Mouse (Mus musculus) neural tube, embryonic 11.5 days (tissue): ENCODE data around the gene Gcn1l1. TPM values are rescaled to one million over a fixed set of nuclear protein-coding genes. Genes with fewer than 3 reads are reported as not detected.
A peak's percentile ranks its signal among the peaks of the same experiment; 100 is the strongest.

Source experiments
- ATAC-seq: fragments of 200-750 bp; cut with Nextera tagmentation; 2 replicates; pipeline ENCODE4 v1.8.0; 2017; ENCODE audit warnings: moderate number of reproducible peaks, mild to moderate bottlenecking, moderate TSS enrichment, moderate library complexity; ENCODE audit not compliant: insufficient read depth, low FRiP score, low TSS enrichment
- DNase-seq: peaks from one replicate; pipeline ENCODE4 v3.0.0-alpha.2; 2015; ENCODE audit warnings: low spot score
- H3K27ac ChIP-seq: fragments of 300-500 bp; sonication (generic); 2 replicates; pipeline ENCODE4 v1.5.1; 2014; ENCODE audit warnings: low read depth, mild to moderate bottlenecking, low read length
- H3K27me3 ChIP-seq: fragments of 300-500 bp; sonication (generic); 2 replicates; pipeline ENCODE4 v1.6.1; 2014; ENCODE audit warnings: mild to moderate bottlenecking, low read length, mixed read lengths; ENCODE audit not compliant: control insufficient read depth, insufficient read depth
- H3K36me3 ChIP-seq: fragments of 300-500 bp; sonication (generic); 2 replicates; pipeline ENCODE4 v1.6.1; 2014; ENCODE audit warnings: mild to moderate bottlenecking, low read length, moderate library complexity, mixed read lengths; ENCODE audit not compliant: control insufficient read depth, insufficient read depth
- H3K4me1 ChIP-seq: fragments of 300-500 bp; sonication (generic); 2 replicates; pipeline ENCODE4 v1.6.1; 2014; ENCODE audit warnings: low read length, mixed read lengths; ENCODE audit not compliant: control insufficient read depth, insufficient read depth
- H3K4me2 ChIP-seq: fragments of 300-500 bp; sonication (generic); 2 replicates; pipeline ENCODE4 v1.6.1; 2014; ENCODE audit warnings: low read depth, mild to moderate bottlenecking, moderate library complexity
- H3K4me3 ChIP-seq: fragments of 300-500 bp; sonication (generic); 2 replicates; pipeline ENCODE4 v1.5.1; 2014; ENCODE audit warnings: low read depth, low read length
- H3K9ac ChIP-seq: fragments of 300-500 bp; sonication (generic); 2 replicates; pipeline ENCODE4 v1.6.1; 2014; ENCODE audit warnings: mild to moderate bottlenecking, low read length
- H3K9me3 ChIP-seq: fragments of 300-500 bp; sonication (generic); 2 replicates; pipeline ENCODE4 v1.6.1; 2016; ENCODE audit warnings: low read length; ENCODE audit not compliant: control insufficient read depth
- WGBS: fragments of 180-500 bp; shearing (Covaris S2); extraction: QIAGEN DNeasy Blood & Tissue Kit; methylation state at CpG from one replicate; pipeline ENCODE4 v1.1.7; 2014; 5-methylcytosine and 5-hydroxymethylcytosine counted together
- polyA plus RNA-seq: library from polyadenylated mRNA; unstranded; fragments of >200 nt; fragmentation: Nextera tagmentation; extraction: Ambion mirVana; gene quantifications from 2 replicates; pipeline ENCODE4 v1.2.1, GENCODE M21; 2014

The Gcn1l1 gene
- polyA plus RNA-seq, 1 experiment from 2014 or later = 38.6 TPM

- no peak overlapping the region for H3K27ac ChIP-seq
- WGBS = 88% methylated on average over 10 of the region's 10 CpGs
Measured at GRCm38 (mm10) chr5:115626237-115626886, 61.3 kb downstream of the Gcn1l1 start.

GRCm38 (mm10) chr5:115628083-115628482, 63.0 kb downstream of the Gcn1l1 start:
- DNase-seq = no peak
- Histone ChIP-seq H3K27me3 (no peaks in the 10 kb centered on the region), H3K36me3 (no peaks in the 10 kb centered on the region; the same call in 1 of the 2 replicates), H3K9ac (no peak overlapping the region), H3K9me3 (no peaks in the 10 kb centered on the region), H3K4me2 (no peak overlapping the region), H3K4me1 (peaks cover 13% of the 10 kb centered on the region), H3K4me3 (no peak overlapping the region), H3K27ac (no peak overlapping the region)
- ATAC-seq = no peak
- 83% methylated on average over 8 of the region's 8 CpGs for WGBS

More at GRCm38 (mm10) chr5:115626237-115626886, 61.3 kb downstream of the Gcn1l1 start:
- H3K9me3 ChIP-seq = no peaks in the 10 kb centered on the region
- ATAC-seq (no peak), DNase-seq (no peak)
- H3K4me2 ChIP-seq = no peak overlapping the region
- no peaks in the 10 kb centered on the region for H3K27me3 ChIP-seq
- peaks cover 2% of the 10 kb centered on the region for H3K36me3 ChIP-seq
- H3K4me1 ChIP-seq = peaks cover 5% of the 10 kb centered on the region; the same call in 1 of the 2 replicates
- no peak overlapping the region for H3K4me3 ChIP-seq
- no peak overlapping the region for H3K9ac ChIP-seq

GRCm38 (mm10) chr5:115629672-115630071, 64.6 kb downstream of the Gcn1l1 start:
- H3K36me3 ChIP-seq = no peaks in the 10 kb centered on the region
- no peak overlapping the region for H3K27ac ChIP-seq
- no peaks in the 10 kb centered on the region for H3K27me3 ChIP-seq
- H3K4me2 ChIP-seq = no peak overlapping the region
- no peaks in the 10 kb centered on the region for H3K9me3 ChIP-seq
- DNase-seq (no peak), ATAC-seq (no peak)
- WGBS = 84% methylated on average over 4 of the region's 4 CpGs
- H3K4me3 ChIP-seq = no peak overlapping the region
- no peak overlapping the region for H3K9ac ChIP-seq
- peaks cover 13% of the 10 kb centered on the region for H3K4me1 ChIP-seq

- Histone ChIP-seq H3K9me3 (no peaks in the 10 kb centered on the region), H3K4me1 (peaks cover 13% of the 10 kb centered on the region), H3K27me3 (no peaks in the 10 kb centered on the region), H3K27ac (no peak overlapping the region), H3K9ac (no peak overlapping the region), H3K4me2 (no peak overlapping the region), H3K4me3 (no peak overlapping the region), H3K36me3 (no peaks in the 10 kb centered on the region)
- ATAC-seq (no peak), DNase-seq (no peak)
- WGBS = 66% methylated on average over 5 of the region's 5 CpGs
Measured at GRCm38 (mm10) chr5:115630291-115630690, 65.2 kb downstream of the Gcn1l1 start.

GRCm38 (mm10) chr5:115631505-115632357, 66.7 kb downstream of the Gcn1l1 start, which contains the start of gene Rab35:
Gene Rab35 (plus strand): TSS chr5:115631908.
- DNase-seq = peak; percentile 99
- Histone ChIP-seq H3K4me2 (peak within 1 kb of the TSS; percentile 38), H3K9ac (peak within 1 kb of the TSS; percentile 84), H3K27ac (peak within 1 kb of the TSS; percentile 86), H3K36me3 (no peaks in the 10 kb centered on the region), H3K4me1 (peaks cover 13% of the 10 kb centered on the region), H3K27me3 (no peaks in the 10 kb centered on the region), H3K9me3 (no peaks in the 10 kb centered on the region), H3K4me3 (peak within 1 kb of the TSS; percentile 98)
- WGBS = 1% methylated on average over 82 of the region's 125 CpGs
- peak; percentile 76 for ATAC-seq

GRCm38 (mm10) chr5:115632358-115632714, 67.3 kb downstream of the Gcn1l1 start:
- H3K4me2 ChIP-seq = peak overlapping the region; percentile 38
- H3K27me3 ChIP-seq = no peaks in the 10 kb centered on the region
- peak overlapping the region; percentile 86 for H3K27ac ChIP-seq
- H3K36me3 ChIP-seq = no peaks in the 10 kb centered on the region
- H3K9me3 ChIP-seq = no peaks in the 10 kb centered on the region
- peak overlapping the region; percentile 84 for H3K9ac ChIP-seq
- peak overlapping the region; percentile 98 for H3K4me3 ChIP-seq
- peaks cover 13% of the 10 kb centered on the region for H3K4me1 ChIP-seq
- ATAC-seq (peak; percentile 8; the same call in 1 of the 2 replicates), DNase-seq (peak; percentile 37)
- WGBS = 2% methylated on average over 30 of the region's 30 CpGs

- H3K27me3 ChIP-seq = no peaks in the 10 kb centered on the region
- 79% methylated on average over 4 of the region's 4 CpGs for WGBS
- H3K27ac ChIP-seq = no peak overlapping the region
- ATAC-seq (no peak), DNase-seq (no peak)
- H3K9ac ChIP-seq = no peak overlapping the region
- no peaks in the 10 kb centered on the region for H3K36me3 ChIP-seq
- no peaks in the 10 kb centered on the region for H3K9me3 ChIP-seq
- peaks cover 13% of the 10 kb centered on the region for H3K4me1 ChIP-seq
- H3K4me3 ChIP-seq = peak overlapping the region; percentile 98
- H3K4me2 ChIP-seq = peak overlapping the region; percentile 38
Measured at GRCm38 (mm10) chr5:115633060-115633459, 68.0 kb downstream of the Gcn1l1 start.

- DNase-seq = no peak
Measured at GRCm38 (mm10) chr5:115634046-115634445, 69.0 kb downstream of the Gcn1l1 start.

More at GRCm38 (mm10) chr5:115634046-115634445, 69.0 kb downstream of the Gcn1l1 start:
- Histone ChIP-seq H3K36me3 (no peaks in the 10 kb centered on the region; the same call in 1 of the 2 replicates), H3K4me1 (peaks cover 13% of the 10 kb centered on the region), H3K27me3 (no peaks in the 10 kb centered on the region), H3K4me3 (no peak overlapping the region), H3K27ac (no peak overlapping the region), H3K9ac (no peak overlapping the region), H3K4me2 (no peak overlapping the region), H3K9me3 (no peaks in the 10 kb centered on the region)
- no peak for ATAC-seq
- 92% methylated on average over 8 of the region's 8 CpGs for WGBS
